Mouse (Mus musculus): ENCODE measurements around the gene Stx3.

Gene Stx3

DNA sequence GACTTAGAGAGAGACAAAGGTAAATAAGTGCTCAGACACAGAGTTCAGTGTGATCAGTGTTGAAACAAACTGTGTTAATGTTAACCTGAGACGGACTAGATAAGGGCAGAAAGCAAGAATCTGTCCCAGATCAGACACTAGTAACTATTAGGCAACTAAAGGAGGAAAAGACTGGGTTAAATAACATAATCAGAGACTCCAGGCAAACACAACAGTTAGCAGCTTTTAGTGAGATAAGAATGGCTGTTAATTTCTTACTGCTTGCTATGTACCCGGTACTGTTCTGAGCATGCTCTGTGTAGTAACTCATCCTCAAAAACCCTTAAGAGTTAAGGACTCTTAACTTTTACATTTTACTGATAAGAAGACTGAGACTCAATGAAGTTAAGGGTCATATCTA, 93.3 kb downstream of the Stx3 start:
- no peak for DNase-seq (ENCODE audit: low spot score in 2 of 2)
